Mouse (Mus musculus): ENCODE measurements around the gene Dpp4.

- TF ChIP-seq CTCF (IDR thresholded peaks at IDR 0.05; ENCODE audit: control insufficient read depth, insufficient read depth, insufficient read length), result no peak
- TF ChIP-seq MAX (IDR thresholded peaks at IDR 0.05), result no peak
- no peak for TF ChIP-seq CEBPB (IDR thresholded peaks at IDR 0.05; ENCODE audit: low read depth)
- TF ChIP-seq MYOD1 (IDR thresholded peaks at IDR 0.05; ENCODE audit: control insufficient read depth, insufficient read length, low read depth), result no peak
- TF ChIP-seq MYOG (IDR thresholded peaks at IDR 0.05; ENCODE audit: control insufficient read depth, extremely low read depth, insufficient read length), result no peak
- TF ChIP-seq USF1 (IDR thresholded peaks at IDR 0.05; ENCODE audit: low read depth), result no peak
- no peak for TF ChIP-seq FOSL1 (IDR thresholded peaks at IDR 0.05; ENCODE audit: insufficient read depth, low read length, poor library complexity, severe bottlenecking)
Measured at GRCm38 (mm10) chr2:62459241-62460174, 47.5 kb upstream of the Dpp4 start.
